Mouse (Mus musculus) cerebellum, adult (tissue): ENCODE results near the gene C2cd4d.

Source experiments
- ATAC-seq: cut with Nextera tagmentation; 2 replicates; pipeline ENCODE4 v1.9.2; 2017; ENCODE audit warnings: mild to moderate bottlenecking, moderate library complexity, mixed read lengths; ENCODE audit not compliant: insufficient number of reproducible peaks, low FRiP score, low TSS enrichment

C2cd4d gene

DNA sequence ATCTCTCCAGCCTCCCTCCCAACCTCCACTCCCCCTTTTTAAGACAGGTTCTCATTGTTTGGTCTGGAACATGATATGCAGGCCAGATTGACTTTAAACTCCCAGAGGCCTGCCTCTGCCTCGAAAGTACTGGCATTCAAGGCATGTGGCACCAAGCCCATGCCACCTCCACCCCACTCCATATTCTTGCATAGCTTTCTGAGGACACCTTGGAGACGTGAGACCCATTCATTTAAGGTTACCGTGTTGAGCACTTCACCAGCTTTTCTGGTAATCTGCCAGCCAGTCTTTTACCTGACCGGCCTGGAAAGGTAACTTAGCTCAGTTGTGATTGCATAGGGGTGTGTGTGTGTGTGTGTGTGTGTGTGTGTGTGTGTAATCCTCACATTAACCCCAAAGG, 43.3 kb downstream of the C2cd4d start:
- no peak for ATAC-seq

DNA sequence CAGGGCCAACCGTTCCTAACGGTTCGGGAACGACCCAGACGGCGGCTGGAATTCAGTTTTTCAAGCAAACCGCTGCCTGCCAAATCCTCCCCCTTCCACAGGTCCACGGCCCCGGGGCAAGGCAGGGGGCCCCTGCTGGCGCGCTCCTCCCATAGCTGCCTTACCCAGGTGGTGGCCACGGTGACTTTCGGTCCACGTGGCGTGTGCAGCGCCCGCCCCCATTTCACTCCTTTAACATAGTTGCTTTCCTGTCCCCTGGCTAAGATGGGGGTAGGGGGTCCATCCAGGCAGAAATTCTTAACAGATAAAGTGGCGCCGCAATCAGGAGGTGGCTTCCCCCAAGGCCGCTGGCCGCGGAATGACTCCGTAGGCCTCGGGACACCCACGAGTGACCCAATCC, 50.3 kb downstream of the C2cd4d start:
- peak; percentile 46; the same call in 1 of the 2 replicates for ATAC-seq

DNA sequence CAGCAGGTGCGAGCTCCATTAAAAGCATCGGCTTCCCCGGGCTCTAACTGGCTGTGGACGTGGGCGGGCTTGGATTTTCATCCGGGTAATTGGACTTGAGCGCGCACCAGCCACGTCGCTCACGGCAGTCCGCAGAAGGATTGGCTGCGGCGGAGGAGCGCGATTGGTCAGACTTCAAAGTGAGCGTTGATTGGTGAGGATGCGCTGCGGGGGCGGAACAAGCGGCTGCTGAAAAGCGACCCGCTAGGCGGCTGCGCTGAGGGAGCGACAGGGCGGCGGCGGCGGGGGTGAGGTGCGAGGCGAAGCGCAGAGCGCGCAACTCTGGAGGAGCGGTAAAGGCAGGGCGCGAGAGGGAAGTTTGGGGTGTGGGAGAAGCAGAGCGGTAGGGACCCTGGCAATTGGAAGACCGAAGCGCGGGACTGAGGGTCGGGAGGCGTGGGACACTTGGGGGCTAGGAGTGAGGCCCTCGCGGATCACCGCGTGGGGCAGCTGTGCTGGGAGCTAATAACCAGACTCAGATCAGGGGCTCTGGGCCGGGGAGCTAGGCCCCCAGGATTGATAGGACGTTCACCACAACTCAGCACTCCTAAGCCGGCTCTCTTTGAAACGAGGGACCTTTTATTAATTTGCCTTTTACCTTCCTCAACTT, 50.9 kb downstream of the C2cd4d start, which contains the start of gene Tdrkh:
Gene Tdrkh (plus strand): TSS at position 243 of the 649 bp plus-strand sequence.
- peak; percentile 100 for ATAC-seq
